In the genomic region with DNA sequence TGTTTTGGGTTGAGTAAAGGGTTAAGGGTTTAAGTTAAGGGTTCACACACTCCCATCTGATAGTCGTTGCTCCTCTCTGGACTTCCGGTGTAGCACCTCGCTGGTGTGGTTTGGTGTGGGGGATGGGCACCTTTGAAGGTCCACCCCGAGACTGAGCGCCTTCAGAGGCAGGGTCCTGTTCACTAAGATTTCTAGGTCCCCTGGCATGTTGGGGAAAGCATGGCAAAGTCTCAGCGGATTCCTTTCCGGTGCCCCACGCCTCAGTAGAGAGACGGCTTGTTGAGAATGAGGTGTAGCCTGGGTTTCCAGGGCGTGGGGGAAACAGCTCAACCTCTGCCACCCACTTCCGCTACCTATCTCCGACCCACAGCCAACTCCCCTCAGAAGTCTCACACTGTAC, we compare ENCODE assay signal across 8 mouse cellular contexts. TPM values are rescaled to one million over a fixed set of nuclear protein-coding genes. Genes with fewer than 3 reads are reported as not detected.
DNase-seq lines count a peak whose midpoint lies in the region; ATAC-seq lines count a peak whose summit lies in the region.

No protein-coding gene starts in this region.

- peak; percentile 18 to 48 for ATAC-seq in hematopoietic stem cell, adult 5-6 weeks (replicated peaks in 1 of 2; ENCODE audit: insufficient read depth in 1 of 2, low FRiP score in 2 of 2, low TSS enrichment in 1 of 2, low read depth in 1 of 2, poor library complexity in 2 of 2, severe bottlenecking in 2 of 2)
- no peak for ATAC-seq in limb, embryonic 15.5 days (ENCODE audit: insufficient number of reproducible peaks, low FRiP score, low TSS enrichment, low read depth)
- no peak for ATAC-seq in midbrain, embryonic 16.5 days

- H3K4me1 ChIP-seq in embryonic facial prominence, embryonic 10.5 days, result peaks cover 35% of the 10 kb centered on the region
- peaks cover 34% of the 10 kb centered on the region for H3K4me1 ChIP-seq in limb, embryonic 15.5 days
- H3K4me1 ChIP-seq in midbrain, embryonic 16.5 days (ENCODE audit: control insufficient read depth, insufficient read depth, low read length), result peaks cover 28% of the 10 kb centered on the region

- H3K9me3 ChIP-seq in embryonic facial prominence, embryonic 10.5 days, result no peaks in the 10 kb centered on the region
- H3K9me3 ChIP-seq in limb, embryonic 15.5 days, result no peaks in the 10 kb centered on the region
- H3K9me3 ChIP-seq in midbrain, embryonic 16.5 days (replicated peaks; ENCODE audit: control insufficient read depth, low read length, poor library complexity, severe bottlenecking), result no peaks in the 10 kb centered on the region

- H3K27me3 ChIP-seq in embryonic facial prominence, embryonic 10.5 days (replicated peaks; ENCODE audit: low read depth, poor library complexity, severe bottlenecking), result no peaks in the 10 kb centered on the region
- no peaks in the 10 kb centered on the region for H3K27me3 ChIP-seq in limb, embryonic 15.5 days
- no peaks in the 10 kb centered on the region for H3K27me3 ChIP-seq in midbrain, embryonic 16.5 days (ENCODE audit: control insufficient read depth, insufficient read depth, low read depth, low read length)

- peak overlapping the region; percentile 100 for H3K4me3 ChIP-seq in embryonic facial prominence, embryonic 10.5 days
- peak overlapping the region; percentile 99 for H3K4me3 ChIP-seq in limb, embryonic 15.5 days
- peak overlapping the region; percentile 71 for H3K4me3 ChIP-seq in midbrain, embryonic 16.5 days (ENCODE audit: low read depth, low read length)

- peak overlapping the region; percentile 24 for H3K9ac ChIP-seq in limb, embryonic 15.5 days
- no peak overlapping the region; the same call in 1 of the 2 replicates for H3K9ac ChIP-seq in midbrain, embryonic 16.5 days (ENCODE audit: low read depth, low read length)

- peak overlapping the region; percentile 82 for H3K4me2 ChIP-seq in limb, embryonic 15.5 days
- peak overlapping the region; percentile 70 for H3K4me2 ChIP-seq in midbrain, embryonic 16.5 days (ENCODE audit: low read length)

- peaks cover 22% of the 10 kb centered on the region for H3K36me3 ChIP-seq in embryonic facial prominence, embryonic 10.5 days (replicated peaks)
- peaks cover 11% of the 10 kb centered on the region for H3K36me3 ChIP-seq in limb, embryonic 15.5 days
- no peaks in the 10 kb centered on the region; the same call in 1 of the 2 replicates for H3K36me3 ChIP-seq in midbrain, embryonic 16.5 days (ENCODE audit: control insufficient read depth, insufficient read depth, low read length)

- peak; percentile 34 for DNase-seq in kidney, adult 11 months
- DNase-seq in kidney, adult 8-10 months, result no peak
- DNase-seq in embryonic facial prominence, embryonic 10.5 days (ENCODE audit: low spot score), result peak; percentile 40
- peak; percentile 79 to 86 for DNase-seq in thymus, postnatal 36 days
- DNase-seq in right cerebral cortex, postnatal 4 days, result no peak

- H3K27ac ChIP-seq in embryonic facial prominence, embryonic 10.5 days (replicated peaks), result peak overlapping the region; percentile 93
- H3K27ac ChIP-seq in limb, embryonic 15.5 days, result peak overlapping the region; percentile 91
- H3K27ac ChIP-seq in midbrain, embryonic 16.5 days (ENCODE audit: low read length), result no peak overlapping the region

- WGBS in embryonic facial prominence, embryonic 10.5 days, result 46% methylated on average over 12 of the region's 12 CpGs
- 19% methylated on average over 12 of the region's 12 CpGs for WGBS in limb, embryonic 15.5 days
- WGBS in midbrain, embryonic 16.5 days, result 52% methylated on average over 12 of the region's 12 CpGs

RNA-seq across cellular contexts. Expression of gene Sart1, which starts 1.1 kb away (rescaled TPM):
- 89.4 and 96.6 TPM in 2 replicates for polyA plus RNA-seq in embryonic facial prominence, embryonic 10.5 days (2016; fragmentation: Nextera tagmentation; extraction: Ambion mirVana)
- 75.2 and 88.4 TPM in 2 replicates for total RNA-seq in hematopoietic stem cell, adult 5-6 weeks (2017)
- 67.0 and 72.1 TPM in 2 replicates for polyA plus RNA-seq in limb, embryonic 15.5 days (2015; fragmentation: Nextera tagmentation; extraction: Ambion mirVana)
- 67.7 and 68.5 TPM in 2 replicates for polyA plus RNA-seq in midbrain, embryonic 16.5 days (2015; fragmentation: Nextera tagmentation; extraction: Ambion mirVana)

RNA-seq across cellular contexts. Expression of gene Tsga10ip, which starts 12.7 kb away (rescaled TPM):
- polyA plus RNA-seq in embryonic facial prominence, embryonic 10.5 days (2016; fragmentation: Nextera tagmentation; extraction: Ambion mirVana), result 0.28 and 0.72 TPM in 2 replicates
- total RNA-seq in hematopoietic stem cell, adult 5-6 weeks (2017), result 0.30 TPM in 1 of 2 replicates, not detected in the other
- 0.42 TPM in 1 of 2 replicates, not detected in the other for polyA plus RNA-seq in limb, embryonic 15.5 days (2015; fragmentation: Nextera tagmentation; extraction: Ambion mirVana)
- not detected in 2 replicates for polyA plus RNA-seq in midbrain, embryonic 16.5 days (2015; fragmentation: Nextera tagmentation; extraction: Ambion mirVana)

RNA-seq across cellular contexts. Expression of gene Banf1, which starts 22.7 kb away (rescaled TPM):
- 570 and 593 TPM in 2 replicates for polyA plus RNA-seq in embryonic facial prominence, embryonic 10.5 days (2016; fragmentation: Nextera tagmentation; extraction: Ambion mirVana)
- total RNA-seq in hematopoietic stem cell, adult 5-6 weeks (2017), result 43.0 and 51.5 TPM in 2 replicates
- polyA plus RNA-seq in limb, embryonic 15.5 days (2015; fragmentation: Nextera tagmentation; extraction: Ambion mirVana), result 372 and 374 TPM in 2 replicates
- polyA plus RNA-seq in midbrain, embryonic 16.5 days (2015; fragmentation: Nextera tagmentation; extraction: Ambion mirVana), result 302 and 321 TPM in 2 replicates

RNA-seq across cellular contexts. Expression of gene Eif1ad, which starts 23.1 kb away (rescaled TPM):
- polyA plus RNA-seq in embryonic facial prominence, embryonic 10.5 days (2016; fragmentation: Nextera tagmentation; extraction: Ambion mirVana), result 90.4 and 93.7 TPM in 2 replicates
- total RNA-seq in hematopoietic stem cell, adult 5-6 weeks (2017), result 38.1 and 49.7 TPM in 2 replicates
- polyA plus RNA-seq in limb, embryonic 15.5 days (2015; fragmentation: Nextera tagmentation; extraction: Ambion mirVana), result 57.3 and 60.1 TPM in 2 replicates
- polyA plus RNA-seq in midbrain, embryonic 16.5 days (2015; fragmentation: Nextera tagmentation; extraction: Ambion mirVana), result 36.6 and 38.3 TPM in 2 replicates

RNA-seq across cellular contexts. Expression of gene Drap1, which starts 35.1 kb away (rescaled TPM):
- 222 and 242 TPM in 2 replicates for polyA plus RNA-seq in embryonic facial prominence, embryonic 10.5 days (2016; fragmentation: Nextera tagmentation; extraction: Ambion mirVana)
- total RNA-seq in hematopoietic stem cell, adult 5-6 weeks (2017), result 107 and 122 TPM in 2 replicates
- polyA plus RNA-seq in limb, embryonic 15.5 days (2015; fragmentation: Nextera tagmentation; extraction: Ambion mirVana), result 254 and 257 TPM in 2 replicates
- polyA plus RNA-seq in midbrain, embryonic 16.5 days (2015; fragmentation: Nextera tagmentation; extraction: Ambion mirVana), result 288 and 310 TPM in 2 replicates

Comparison
In these comparisons a context has a peak if more than half of its experiments do, and no peak if none do; other contexts are left out.
1. DNase-seq: peak in kidney, adult 11 months (single experiment), embryonic facial prominence, embryonic 10.5 days (single experiment) and thymus, postnatal 36 days (2 of 2); none in kidney, adult 8-10 months (0 of 2) and right cerebral cortex, postnatal 4 days (single experiment).
2. ATAC-seq: peak in hematopoietic stem cell, adult 5-6 weeks (2 of 2); none in limb, embryonic 15.5 days (single experiment) and midbrain, embryonic 16.5 days (single experiment).
3. Peak in every context shown above with its lines, with median percentiles within 50 percentile points of each other: H3K4me3 ChIP-seq.